Mouse (Mus musculus) brain, embryonic 14.5 days (tissue): ENCODE measurements around the gene Thsd4.

Experiments used
- CTCF ChIP-seq: fragments of 200-500 bp; IDR thresholded peaks from 2 replicates; pipeline ENCODE4 v1.5.1; 2012; ENCODE audit warnings: inconsistent platforms, mild to moderate bottlenecking, moderate library complexity, borderline replicate concordance; ENCODE audit not compliant: insufficient read depth, insufficient read length; ENCODE audit errors: extremely low read depth
- POLR2A ChIP-seq: fragments of 200-500 bp; IDR thresholded peaks from 2 replicates; pipeline ENCODE4 v1.6.1; 2012; ENCODE audit warnings: mild to moderate bottlenecking, inconsistent platforms, borderline replicate concordance; ENCODE audit not compliant: poor library complexity, insufficient read depth, insufficient read length, severe bottlenecking; ENCODE audit errors: extremely low read depth

- TF ChIP-seq CTCF (peak; percentile 76; the same call in 1 of the 2 replicates), POLR2A (no peak)
Observed at GRCm38 (mm10) chr9:60237667-60238066, 284.2 kb downstream of the Thsd4 start.
